Mouse (Mus musculus) heart, embryonic 16.5 days (tissue): ENCODE data around the gene Apol8. TPM values are rescaled to one million over a fixed set of nuclear protein-coding genes. Genes with fewer than 3 reads are reported as not detected.
A peak's percentile ranks its signal among the peaks of the same experiment; 100 is the strongest.

Source experiments
- ATAC-seq: fragments of 200-750 bp; cut with Nextera tagmentation; replicated peaks from 2 replicates; pipeline ENCODE4 v1.8.0; 2017; ENCODE audit warnings: moderate number of reproducible peaks; ENCODE audit not compliant: insufficient read depth, low FRiP score; ENCODE audit errors: extremely low read depth
- H3K27ac ChIP-seq: fragments of 300-500 bp; sonication (generic); 2 replicates; pipeline ENCODE4 v1.5.1; 2014; ENCODE audit warnings: mild to moderate bottlenecking, low read length, control low read depth, moderate library complexity
- H3K27me3 ChIP-seq: fragments of 300-500 bp; sonication (generic); 2 replicates; pipeline ENCODE4 v1.6.1; 2014; ENCODE audit warnings: low read length, mixed read lengths; ENCODE audit not compliant: control insufficient read depth, insufficient read depth
- H3K36me3 ChIP-seq: fragments of 300-500 bp; sonication (generic); 2 replicates; pipeline ENCODE4 v1.6.1; 2014; ENCODE audit not compliant: control insufficient read depth, insufficient read depth
- H3K4me1 ChIP-seq: fragments of 300-500 bp; sonication (generic); 2 replicates; pipeline ENCODE4 v1.6.1; 2014; ENCODE audit warnings: low read length, mixed read lengths; ENCODE audit not compliant: control insufficient read depth, insufficient read depth
- H3K4me2 ChIP-seq: fragments of 300-500 bp; sonication (generic); 2 replicates; pipeline ENCODE4 v1.6.1; 2014; ENCODE audit warnings: low read depth, mild to moderate bottlenecking, control low read depth, low read length
- H3K4me3 ChIP-seq: fragments of 300-500 bp; sonication (generic); 2 replicates; pipeline ENCODE4 v1.5.1; 2014; ENCODE audit warnings: mild to moderate bottlenecking, control low read depth, low read length
- H3K9ac ChIP-seq: fragments of 300-500 bp; sonication (generic); 2 replicates; pipeline ENCODE4 v1.6.1; 2014; ENCODE audit warnings: low read length, control low read depth
- H3K9me3 ChIP-seq: fragments of 300-500 bp; sonication (generic); replicated peaks from 2 replicates; pipeline ENCODE4 v1.6.1; 2016; ENCODE audit warnings: low read length; ENCODE audit not compliant: control insufficient read depth
- WGBS: fragments of 180-500 bp; shearing (Covaris S2); extraction: QIAGEN DNeasy Blood & Tissue Kit; methylation state at CpG from one replicate; pipeline ENCODE4 v1.1.7; 2014; 5-methylcytosine and 5-hydroxymethylcytosine counted together
- polyA plus RNA-seq: library from polyadenylated mRNA; unstranded; fragments of >200 nt; fragmentation: Nextera tagmentation; extraction: Ambion mirVana; gene quantifications from 2 replicates; pipeline ENCODE4 v1.2.1, GENCODE M21; 2015

Gene Apol8
- polyA plus RNA-seq, 1 experiment from 2014 or later = 0.05 TPM

DNA sequence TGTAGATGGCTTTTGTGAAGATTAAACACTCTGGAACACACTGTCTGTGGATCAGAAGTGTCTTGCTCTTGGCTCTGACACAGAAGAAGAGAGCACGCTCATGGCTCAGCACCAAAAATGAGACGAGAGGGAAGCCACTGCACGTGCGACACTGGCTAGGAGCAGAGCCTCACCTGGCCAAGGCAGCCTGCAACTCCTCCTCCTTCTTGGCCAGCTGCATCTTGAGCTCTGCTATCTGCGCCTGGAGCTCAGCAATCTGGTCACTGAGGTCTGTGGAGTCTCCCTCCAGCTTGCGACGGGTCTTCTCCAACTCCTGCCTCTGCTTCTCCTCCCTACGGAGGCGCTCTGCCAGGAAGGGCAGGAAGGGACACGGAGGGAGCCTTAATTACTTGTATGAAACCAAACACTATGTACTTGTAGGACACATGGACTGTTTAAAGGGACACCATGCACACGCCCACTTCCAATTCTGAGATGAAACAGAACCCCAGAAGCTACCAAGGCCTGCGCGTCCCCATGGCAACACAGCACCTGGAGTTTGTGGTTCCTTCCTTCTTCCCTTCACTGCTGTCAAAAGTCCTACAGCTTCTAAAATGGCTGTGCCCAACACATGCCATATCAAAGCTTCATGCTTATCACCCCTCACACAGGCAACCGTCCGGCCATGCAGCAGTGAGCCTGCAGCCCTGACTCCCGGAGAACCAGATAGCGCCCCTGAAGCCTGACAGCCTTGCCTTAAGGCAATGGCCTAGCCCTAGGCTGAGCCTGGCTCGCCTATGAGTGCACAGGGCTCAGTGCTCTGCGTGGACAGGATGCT lies 16.5 kb upstream of the Apol8 start:
- Histone ChIP-seq H3K4me3 (no peak overlapping the region), H3K36me3 (peaks cover 87% of the 10 kb centered on the region), H3K4me1 (no peaks in the 10 kb centered on the region), H3K9me3 (no peaks in the 10 kb centered on the region), H3K4me2 (no peak overlapping the region), H3K9ac (no peak overlapping the region), H3K27ac (no peak overlapping the region), H3K27me3 (no peaks in the 10 kb centered on the region)
- 79% methylated on average over 19 of the region's 19 CpGs for WGBS
- ATAC-seq = no peak

DNA sequence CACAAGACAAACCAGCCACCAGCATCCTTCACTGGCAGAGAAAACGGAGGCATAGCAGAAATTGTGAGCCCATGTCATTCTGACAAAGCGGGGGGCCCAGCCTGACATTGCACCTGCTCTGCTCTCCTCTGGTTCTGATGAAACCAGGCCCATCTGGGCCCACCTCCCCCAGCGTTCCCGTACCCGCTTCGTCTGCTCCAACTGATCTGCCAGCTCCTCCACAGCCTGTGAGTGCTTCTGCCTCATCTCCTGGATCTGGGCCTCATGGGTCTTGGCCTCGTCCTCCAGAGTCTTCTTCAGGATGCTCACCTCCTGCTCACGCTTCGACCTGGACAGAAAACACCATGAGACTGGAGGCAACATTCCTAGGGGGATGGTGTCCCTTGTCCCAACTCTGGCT lies 14.1 kb upstream of the Apol8 start:
- 92% methylated on average over 9 of the region's 9 CpGs for WGBS
- Histone ChIP-seq H3K36me3 (peaks cover 91% of the 10 kb centered on the region), H3K9me3 (no peaks in the 10 kb centered on the region), H3K4me2 (no peak overlapping the region), H3K27ac (no peak overlapping the region), H3K27me3 (no peaks in the 10 kb centered on the region), H3K9ac (no peak overlapping the region), H3K4me3 (no peak overlapping the region), H3K4me1 (no peaks in the 10 kb centered on the region)
- ATAC-seq = no peak

DNA sequence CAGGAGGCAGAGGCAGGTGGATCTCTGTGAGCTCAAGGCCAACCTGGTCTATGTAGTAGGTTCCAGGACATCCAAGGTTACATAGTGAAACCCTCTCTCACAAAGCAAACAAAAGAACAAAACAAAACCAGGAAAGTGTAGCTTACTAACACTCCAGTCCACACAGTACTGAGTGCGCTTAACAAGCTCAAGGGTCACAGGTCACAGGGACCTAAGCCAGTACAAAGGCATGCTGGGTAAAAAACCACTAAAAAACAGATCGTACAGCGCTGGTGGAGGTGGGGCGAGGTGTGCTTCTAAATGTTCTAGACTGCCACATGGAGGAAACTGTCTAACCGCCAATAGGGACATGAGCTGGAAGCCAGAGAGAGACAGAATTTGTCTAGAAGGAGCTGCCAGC lies 13.5 kb upstream of the Apol8 start:
- H3K4me1 ChIP-seq = no peaks in the 10 kb centered on the region
- peaks cover 96% of the 10 kb centered on the region for H3K36me3 ChIP-seq
- H3K27ac ChIP-seq = no peak overlapping the region
- H3K9me3 ChIP-seq = no peaks in the 10 kb centered on the region
- H3K4me2 ChIP-seq = no peak overlapping the region
- ATAC-seq = no peak
- H3K27me3 ChIP-seq = no peaks in the 10 kb centered on the region
- H3K9ac ChIP-seq = no peak overlapping the region
- H3K4me3 ChIP-seq = no peak overlapping the region
- WGBS = 92% methylated on average over 5 of the region's 5 CpGs

- no peak overlapping the region for H3K4me3 ChIP-seq
- no peak overlapping the region for H3K4me2 ChIP-seq
- no peak overlapping the region for H3K9ac ChIP-seq
- H3K27ac ChIP-seq = no peak overlapping the region
- H3K9me3 ChIP-seq = no peaks in the 10 kb centered on the region
- no peaks in the 10 kb centered on the region for H3K4me1 ChIP-seq
- no peaks in the 10 kb centered on the region for H3K27me3 ChIP-seq
- WGBS = 91% methylated on average over 11 of the region's 11 CpGs
- no peak for ATAC-seq
- peaks cover 95% of the 10 kb centered on the region for H3K36me3 ChIP-seq
Measured at GRCm38 (mm10) chr15:77766981-77767380, 10.2 kb upstream of the Apol8 start.

GRCm38 (mm10) chr15:77765484-77766093 lies 8.8 kb upstream of the Apol8 start:
- H3K27me3 ChIP-seq = no peaks in the 10 kb centered on the region
- H3K36me3 ChIP-seq = peaks cover 93% of the 10 kb centered on the region
- no peak overlapping the region for H3K4me3 ChIP-seq
- H3K27ac ChIP-seq = no peak overlapping the region
- WGBS = 91% methylated on average over 16 of the region's 16 CpGs
- no peak overlapping the region for H3K9ac ChIP-seq
- H3K4me2 ChIP-seq = no peak overlapping the region
- no peak for ATAC-seq
- no peaks in the 10 kb centered on the region for H3K4me1 ChIP-seq
- no peaks in the 10 kb centered on the region for H3K9me3 ChIP-seq

DNA sequence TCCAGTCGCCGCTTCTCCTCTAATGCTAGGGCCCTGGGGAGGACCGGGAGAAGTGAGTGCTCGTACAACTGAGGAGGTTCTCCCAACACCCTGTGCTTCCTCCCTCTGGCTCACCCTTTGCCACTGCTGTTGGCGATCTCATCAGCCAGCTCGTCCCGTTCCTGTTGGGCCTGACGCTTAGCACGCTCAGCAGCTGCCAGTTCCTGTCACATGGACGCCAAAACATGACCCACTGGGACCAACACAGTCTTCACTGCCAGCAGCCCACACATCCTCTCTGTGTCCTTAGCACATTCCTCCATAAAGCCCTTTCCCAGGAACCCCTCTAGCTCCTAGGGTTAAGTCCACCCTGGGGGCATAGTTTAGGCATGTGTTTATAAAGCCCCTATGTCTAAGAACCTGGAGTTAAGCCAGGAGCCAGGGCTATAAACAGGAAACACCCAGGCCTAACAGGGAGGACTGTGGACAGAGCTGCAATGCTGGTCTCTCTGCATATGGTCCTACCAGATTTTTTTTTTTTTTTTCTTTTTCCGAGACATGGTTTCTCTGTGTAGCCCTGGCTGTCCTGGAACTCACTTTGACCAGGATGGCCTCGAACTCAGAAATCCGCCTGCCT lies 7.7 kb upstream of the Apol8 start:
- Histone ChIP-seq H3K9me3 (no peaks in the 10 kb centered on the region), H3K27me3 (no peaks in the 10 kb centered on the region), H3K9ac (no peak overlapping the region), H3K27ac (peak overlapping the region; percentile 30; the same call in 1 of the 2 replicates), H3K4me1 (no peaks in the 10 kb centered on the region), H3K4me2 (no peak overlapping the region), H3K4me3 (no peak overlapping the region), H3K36me3 (peaks cover 91% of the 10 kb centered on the region)
- ATAC-seq = 0 out of 2 replicates have a peak, but pooled peaks have one; percentile 14
- 64% methylated on average over 13 of the region's 13 CpGs for WGBS

- no peak overlapping the region for H3K4me2 ChIP-seq
- no peak overlapping the region for H3K9ac ChIP-seq
- no peaks in the 10 kb centered on the region for H3K9me3 ChIP-seq
- no peak overlapping the region for H3K4me3 ChIP-seq
- ATAC-seq = no peak
- H3K4me1 ChIP-seq = no peaks in the 10 kb centered on the region
- WGBS = 81% methylated on average over 11 of the region's 11 CpGs
- no peak overlapping the region for H3K27ac ChIP-seq
- H3K36me3 ChIP-seq = peaks cover 83% of the 10 kb centered on the region
- no peaks in the 10 kb centered on the region for H3K27me3 ChIP-seq
Measured at GRCm38 (mm10) chr15:77763702-77764101, 6.9 kb upstream of the Apol8 start.

GRCm38 (mm10) chr15:77763050-77763449 lies 6.2 kb upstream of the Apol8 start:
- no peak overlapping the region for H3K4me2 ChIP-seq
- H3K4me1 ChIP-seq = no peaks in the 10 kb centered on the region
- no peak overlapping the region for H3K27ac ChIP-seq
- no peak for ATAC-seq
- H3K9me3 ChIP-seq = no peaks in the 10 kb centered on the region
- H3K27me3 ChIP-seq = no peaks in the 10 kb centered on the region
- H3K36me3 ChIP-seq = peaks cover 77% of the 10 kb centered on the region
- WGBS = 91% methylated on average over 16 of the region's 16 CpGs
- H3K4me3 ChIP-seq = no peak overlapping the region
- H3K9ac ChIP-seq = no peak overlapping the region
